Mouse (Mus musculus) midbrain, embryonic 11.5 days (tissue): ENCODE measurements around the gene Kif26b. TPM values are rescaled to one million over a fixed set of nuclear protein-coding genes. Genes with fewer than 3 reads are reported as not detected.

ENCODE experiments used
- ATAC-seq: fragments of 200-750 bp; cut with Nextera tagmentation; 2 replicates; pipeline ENCODE4 v1.8.0; 2017; ENCODE audit warnings: moderate TSS enrichment, moderate library complexity; ENCODE audit not compliant: low FRiP score
- DNase-seq: peaks from one replicate; pipeline ENCODE4 v3.0.0; 2015; ENCODE audit warnings: low spot score; ENCODE audit errors: missing footprints
- H3K27ac ChIP-seq: fragments of 300-500 bp; sonication (generic); 2 replicates; pipeline ENCODE4 v1.5.1; 2014; ENCODE audit warnings: low read depth, low read length
- H3K27me3 ChIP-seq: fragments of 300-500 bp; sonication (generic); 2 replicates; pipeline ENCODE4 v1.6.1; 2014; ENCODE audit warnings: mild to moderate bottlenecking, low read length, moderate library complexity, mixed read lengths; ENCODE audit not compliant: control insufficient read depth, insufficient read depth
- H3K36me3 ChIP-seq: fragments of 300-500 bp; sonication (generic); 2 replicates; pipeline ENCODE4 v1.6.1; 2014; ENCODE audit warnings: mild to moderate bottlenecking, low read length, moderate library complexity, mixed read lengths; ENCODE audit not compliant: control insufficient read depth, insufficient read depth
- H3K4me1 ChIP-seq: fragments of 300-500 bp; sonication (generic); 2 replicates; pipeline ENCODE4 v1.6.1; 2014; ENCODE audit warnings: low read length; ENCODE audit not compliant: control insufficient read depth, insufficient read depth
- H3K4me2 ChIP-seq: fragments of 300-500 bp; sonication (generic); 2 replicates; pipeline ENCODE4 v1.6.1; 2014; ENCODE audit warnings: mild to moderate bottlenecking, moderate library complexity
- H3K4me3 ChIP-seq: fragments of 300-500 bp; sonication (generic); 2 replicates; pipeline ENCODE4 v1.5.1; 2014; ENCODE audit warnings: low read depth, low read length
- H3K9ac ChIP-seq: fragments of 300-500 bp; sonication (generic); 2 replicates; pipeline ENCODE4 v1.6.1; 2014; ENCODE audit warnings: low read length
- H3K9me3 ChIP-seq: fragments of 300-500 bp; sonication (generic); 2 replicates; pipeline ENCODE4 v1.6.1; 2016; ENCODE audit warnings: low read length; ENCODE audit not compliant: control insufficient read depth
- WGBS: fragments of 180-500 bp; shearing (Covaris S2); extraction: QIAGEN DNeasy Blood & Tissue Kit; methylation state at CpG from one replicate; pipeline ENCODE4 v1.1.7; 2014; 5-methylcytosine and 5-hydroxymethylcytosine counted together
- polyA plus RNA-seq: library from polyadenylated mRNA; unstranded; fragments of >200 nt; fragmentation: Nextera tagmentation; extraction: Ambion mirVana; gene quantifications from 2 replicates; pipeline ENCODE4 v1.2.1, GENCODE M21; 2014

Gene Kif26b
- polyA plus RNA-seq, 1 experiment from 2014 or later = 3.3 TPM

GRCm38 (mm10) chr1:178855974-178856373, 327.0 kb downstream of the Kif26b start:
- Histone ChIP-seq H3K4me1 (no peaks in the 10 kb centered on the region), H3K27me3 (no peaks in the 10 kb centered on the region), H3K36me3 (no peaks in the 10 kb centered on the region), H3K4me3 (no peak overlapping the region), H3K4me2 (no peak overlapping the region), H3K27ac (no peak overlapping the region), H3K9me3 (no peaks in the 10 kb centered on the region), H3K9ac (no peak overlapping the region)
- ATAC-seq (no peak), DNase-seq (no peak)
- WGBS = 73% methylated on average over 6 of the region's 6 CpGs

GRCm38 (mm10) chr1:178860671-178861391, 331.9 kb downstream of the Kif26b start:
- WGBS = 67% methylated on average over 8 of the region's 8 CpGs
- Histone ChIP-seq H3K9ac (no peak overlapping the region), H3K27ac (no peak overlapping the region), H3K36me3 (no peaks in the 10 kb centered on the region), H3K9me3 (no peaks in the 10 kb centered on the region; the same call in 1 of the 2 replicates), H3K4me1 (no peaks in the 10 kb centered on the region), H3K4me3 (no peak overlapping the region), H3K4me2 (no peak overlapping the region), H3K27me3 (no peaks in the 10 kb centered on the region)
- ATAC-seq = no peak
- DNase-seq = no peak

- Histone ChIP-seq H3K27ac (no peak overlapping the region), H3K36me3 (no peaks in the 10 kb centered on the region), H3K4me3 (no peak overlapping the region), H3K4me1 (no peaks in the 10 kb centered on the region), H3K27me3 (no peaks in the 10 kb centered on the region), H3K9me3 (no peaks in the 10 kb centered on the region; the same call in 1 of the 2 replicates), H3K4me2 (no peak overlapping the region), H3K9ac (no peak overlapping the region)
- 80% methylated on average over 8 of the region's 8 CpGs for WGBS
- no peak for ATAC-seq
- no peak for DNase-seq
Measured at GRCm38 (mm10) chr1:178861392-178861762, 332.5 kb downstream of the Kif26b start.

- no peaks in the 10 kb centered on the region for H3K27me3 ChIP-seq
- no peak overlapping the region for H3K9ac ChIP-seq
- ATAC-seq (no peak), DNase-seq (no peak)
- H3K27ac ChIP-seq = no peak overlapping the region
- no peak overlapping the region for H3K4me3 ChIP-seq
- no peaks in the 10 kb centered on the region; the same call in 1 of the 2 replicates for H3K9me3 ChIP-seq
- H3K4me2 ChIP-seq = no peak overlapping the region
- H3K4me1 ChIP-seq = no peaks in the 10 kb centered on the region
- H3K36me3 ChIP-seq = no peaks in the 10 kb centered on the region
- WGBS = 85% methylated on average over 6 of the region's 6 CpGs
Measured at GRCm38 (mm10) chr1:178863756-178864155, 334.8 kb downstream of the Kif26b start.

GRCm38 (mm10) chr1:178864297-178864696, 335.4 kb downstream of the Kif26b start:
- ATAC-seq (no peak), DNase-seq (no peak)
- Histone ChIP-seq H3K9me3 (no peaks in the 10 kb centered on the region; the same call in 1 of the 2 replicates), H3K4me2 (no peak overlapping the region), H3K36me3 (no peaks in the 10 kb centered on the region), H3K4me1 (no peaks in the 10 kb centered on the region), H3K27me3 (no peaks in the 10 kb centered on the region), H3K27ac (no peak overlapping the region), H3K9ac (no peak overlapping the region), H3K4me3 (no peak overlapping the region)
- WGBS = 89% methylated on average over 4 of the region's 4 CpGs

- no peak for ATAC-seq
- 85% methylated on average over 4 of the region's 4 CpGs for WGBS
- no peak overlapping the region for H3K4me2 ChIP-seq
Measured at GRCm38 (mm10) chr1:178866757-178867156, 337.8 kb downstream of the Kif26b start.

GRCm38 (mm10) chr1:178871055-178871454, 342.1 kb downstream of the Kif26b start:
- Histone ChIP-seq H3K9ac (no peak overlapping the region), H3K36me3 (no peaks in the 10 kb centered on the region), H3K4me2 (no peak overlapping the region), H3K9me3 (no peaks in the 10 kb centered on the region), H3K4me3 (no peak overlapping the region), H3K27ac (no peak overlapping the region), H3K27me3 (no peaks in the 10 kb centered on the region), H3K4me1 (no peaks in the 10 kb centered on the region)
- DNase-seq (no peak), ATAC-seq (no peak)
- 92% methylated on average over 3 of the region's 3 CpGs for whole genome bisulfite sequencing

More at GRCm38 (mm10) chr1:178866757-178867156, 337.8 kb downstream of the Kif26b start:
- no peak overlapping the region for H3K4me3 ChIP-seq
- H3K36me3 ChIP-seq = no peaks in the 10 kb centered on the region
- H3K4me1 ChIP-seq = no peaks in the 10 kb centered on the region
- no peak for DNase-seq
- H3K27me3 ChIP-seq = no peaks in the 10 kb centered on the region
- no peak overlapping the region for H3K27ac ChIP-seq
- no peaks in the 10 kb centered on the region; the same call in 1 of the 2 replicates for H3K9me3 ChIP-seq
- H3K9ac ChIP-seq = no peak overlapping the region

- no peak for ATAC-seq
- H3K9ac ChIP-seq = no peak overlapping the region
- no peak overlapping the region for H3K27ac ChIP-seq
- DNase-seq = no peak
- H3K27me3 ChIP-seq = no peaks in the 10 kb centered on the region
- no peak overlapping the region for H3K4me3 ChIP-seq
- no peak overlapping the region for H3K4me2 ChIP-seq
- WGBS = 47% methylated on average over 2 of the region's 2 CpGs
- H3K9me3 ChIP-seq = no peaks in the 10 kb centered on the region
- no peaks in the 10 kb centered on the region for H3K36me3 ChIP-seq
- H3K4me1 ChIP-seq = no peaks in the 10 kb centered on the region
Measured at GRCm38 (mm10) chr1:178876926-178877325, 348.0 kb downstream of the Kif26b start.

- Histone ChIP-seq H3K36me3 (no peaks in the 10 kb centered on the region), H3K9ac (no peak overlapping the region), H3K27me3 (no peaks in the 10 kb centered on the region), H3K4me2 (no peak overlapping the region), H3K4me1 (no peaks in the 10 kb centered on the region), H3K9me3 (no peaks in the 10 kb centered on the region), H3K4me3 (no peak overlapping the region), H3K27ac (no peak overlapping the region)
- ATAC-seq (no peak), DNase-seq (no peak)
- WGBS = 78% methylated on average over 1 of the region's 1 CpGs
Measured at GRCm38 (mm10) chr1:178878676-178879075, 349.8 kb downstream of the Kif26b start.
